Mouse (Mus musculus): ENCODE data around the gene Kcnip4.
A peak's percentile ranks its signal among the peaks of the same experiment; 100 is the strongest.

Kcnip4 gene

GRCm38 (mm10) chr5:48412261-48412660 is 1112.4 kb downstream of the Kcnip4 start:
- DNase-seq (ENCODE audit: low spot score in 2 of 2): no peak

GRCm38 (mm10) chr5:48411462-48411861 is 1113.2 kb downstream of the Kcnip4 start:
- no peak for DNase-seq (ENCODE audit: low spot score in 2 of 2)

DNA sequence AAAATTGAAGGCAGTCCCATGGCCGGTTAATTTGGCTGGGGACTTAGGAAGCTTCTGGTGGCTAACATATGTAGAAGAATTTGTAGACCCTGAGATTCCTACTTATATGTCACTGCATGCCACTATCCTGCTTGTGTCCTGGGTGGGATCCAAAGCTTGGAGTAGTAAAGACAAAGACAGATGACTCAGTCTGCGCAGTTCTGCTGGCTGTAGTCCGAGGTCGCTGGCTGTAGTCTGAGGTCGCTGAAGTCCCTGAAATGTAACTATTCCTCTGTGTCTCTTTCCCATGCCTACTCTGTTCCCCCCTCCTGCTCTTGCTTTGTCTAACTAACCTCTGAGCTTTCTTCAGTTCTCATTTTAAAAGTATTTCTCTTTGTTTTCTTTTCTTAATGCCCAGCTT is 1114.4 kb downstream of the Kcnip4 start:
- DNase-seq (ENCODE audit: low spot score in 2 of 2): no peak

GRCm38 (mm10) chr5:48408276-48408675 is 1116.4 kb downstream of the Kcnip4 start:
- no peak for DNase-seq (ENCODE audit: low spot score in 2 of 2)

GRCm38 (mm10) chr5:48402497-48402896 is 1122.2 kb downstream of the Kcnip4 start:
- DNase-seq (ENCODE audit: low spot score in 2 of 2): no peak

DNA sequence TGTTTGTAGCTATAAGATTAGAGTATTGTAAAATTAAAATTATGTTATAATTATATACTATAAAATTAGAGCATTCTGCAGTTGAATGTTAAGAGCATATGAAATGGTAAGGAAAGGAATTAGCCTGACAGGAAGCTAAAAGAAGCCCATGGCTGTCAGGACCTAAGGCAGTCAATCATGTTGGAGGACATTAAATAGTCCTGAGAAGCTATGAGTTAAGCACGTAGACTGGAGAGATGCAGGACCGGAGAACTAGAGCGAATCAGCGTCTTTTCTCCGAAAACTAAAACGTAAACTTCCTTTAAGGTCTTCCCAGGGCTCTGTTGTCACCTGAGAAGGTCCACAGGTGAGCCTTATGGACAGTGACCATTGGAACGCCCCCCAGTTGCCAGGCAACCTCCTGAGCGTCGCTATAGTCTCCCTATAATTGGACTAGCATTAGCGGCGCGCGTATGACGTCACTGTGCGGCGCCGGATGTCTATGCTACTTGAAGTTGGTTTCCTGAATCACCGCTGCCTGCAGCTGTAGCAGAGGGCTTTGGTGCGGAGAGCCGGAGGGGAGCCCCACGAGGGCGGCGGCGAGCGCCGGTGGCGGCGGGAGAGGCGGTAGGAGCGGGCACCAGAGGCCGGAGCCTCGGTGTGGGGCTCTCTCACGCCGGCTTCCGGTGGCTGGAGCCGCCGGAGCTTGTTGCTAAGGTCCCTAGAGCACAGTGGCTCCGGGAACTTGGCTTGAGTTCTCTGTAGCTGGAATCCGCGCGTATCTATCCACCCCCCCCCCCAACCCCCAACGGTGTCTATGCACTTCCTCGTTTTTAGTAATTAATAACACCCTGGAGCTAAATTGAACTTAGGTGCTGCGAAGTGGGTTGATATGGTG is 1152.6 kb downstream of the Kcnip4 start:
- peak; percentile 89 to 93 for DNase-seq (ENCODE audit: low spot score in 2 of 2)

- no peak for DNase-seq (ENCODE audit: low spot score in 2 of 2)
Measured at GRCm38 (mm10) chr5:48349309-48349708, 1175.4 kb downstream of the Kcnip4 start.

DNA sequence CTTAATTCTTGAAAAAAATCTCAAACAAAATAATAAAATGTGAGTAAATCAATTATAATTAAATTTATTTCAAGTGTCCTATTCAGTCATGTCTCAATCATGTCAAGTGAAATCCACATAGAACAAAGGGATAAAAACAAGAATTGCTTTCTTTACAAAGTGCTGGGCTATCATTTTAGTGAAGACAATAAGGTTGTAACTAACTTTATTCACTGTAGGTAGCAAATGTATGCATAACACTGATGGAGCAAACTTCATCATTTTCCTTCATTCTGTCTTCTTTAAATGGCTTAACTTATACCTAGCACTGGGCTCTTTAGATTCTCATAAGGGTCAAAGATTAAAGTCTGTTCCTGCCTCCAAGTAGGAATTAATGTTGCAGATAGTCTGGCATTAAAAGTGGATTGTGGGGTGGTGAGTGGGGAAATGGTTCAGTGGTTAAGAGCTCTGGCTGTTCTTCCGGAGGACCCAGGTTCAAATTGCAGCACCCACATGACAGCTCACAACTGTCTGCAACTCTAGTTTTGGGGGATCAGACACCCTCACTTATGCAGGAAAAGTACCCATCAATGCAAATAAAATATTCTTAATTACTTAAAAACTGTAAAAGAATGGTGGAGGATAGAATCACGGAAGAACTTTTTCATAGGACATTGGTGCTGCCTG is 1178.6 kb downstream of the Kcnip4 start:
- DNase-seq (ENCODE audit: low spot score in 2 of 2): no peak

DNA sequence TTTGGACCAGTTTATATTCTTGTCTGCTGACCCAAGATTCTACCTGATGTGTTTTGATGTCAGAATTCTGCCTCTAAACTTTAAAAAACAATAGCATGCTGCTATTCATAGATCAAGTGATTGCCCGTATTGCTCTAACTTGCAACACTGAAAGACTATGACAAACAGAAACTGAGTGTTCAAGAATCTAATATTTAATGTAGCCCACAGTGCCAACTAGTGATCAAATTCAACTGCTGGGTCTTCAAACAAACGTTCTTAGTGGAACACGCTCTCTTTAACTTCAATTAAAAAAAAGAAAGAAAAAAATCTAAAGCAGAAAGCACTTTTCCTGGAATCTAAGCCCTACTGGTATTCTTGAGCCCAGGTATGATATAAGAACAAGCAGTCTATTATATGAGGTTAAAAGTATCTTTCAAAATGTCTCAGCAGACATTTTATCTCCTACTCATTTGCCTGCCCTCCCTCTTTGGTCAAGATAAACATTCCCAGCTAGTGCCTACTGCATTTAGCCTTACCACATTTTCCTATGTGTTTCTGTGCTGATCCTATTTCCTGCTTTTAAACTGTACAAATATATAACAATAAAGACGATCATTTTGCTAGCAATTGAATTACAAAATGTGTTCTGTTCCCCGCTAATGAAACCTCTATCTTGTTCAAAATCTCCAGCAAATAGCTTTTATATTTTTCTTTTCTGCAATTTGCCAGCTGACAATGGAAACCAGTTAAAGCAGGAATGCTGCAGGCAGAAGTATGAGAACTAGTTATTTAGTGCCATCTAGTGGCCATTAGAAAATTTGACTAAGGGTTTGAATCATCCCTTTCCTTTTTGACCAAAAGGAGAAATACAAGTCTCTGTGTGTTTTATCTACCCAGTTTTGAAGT is 1179.4 kb downstream of the Kcnip4 start:
- no peak for DNase-seq (ENCODE audit: low spot score in 2 of 2)

DNA sequence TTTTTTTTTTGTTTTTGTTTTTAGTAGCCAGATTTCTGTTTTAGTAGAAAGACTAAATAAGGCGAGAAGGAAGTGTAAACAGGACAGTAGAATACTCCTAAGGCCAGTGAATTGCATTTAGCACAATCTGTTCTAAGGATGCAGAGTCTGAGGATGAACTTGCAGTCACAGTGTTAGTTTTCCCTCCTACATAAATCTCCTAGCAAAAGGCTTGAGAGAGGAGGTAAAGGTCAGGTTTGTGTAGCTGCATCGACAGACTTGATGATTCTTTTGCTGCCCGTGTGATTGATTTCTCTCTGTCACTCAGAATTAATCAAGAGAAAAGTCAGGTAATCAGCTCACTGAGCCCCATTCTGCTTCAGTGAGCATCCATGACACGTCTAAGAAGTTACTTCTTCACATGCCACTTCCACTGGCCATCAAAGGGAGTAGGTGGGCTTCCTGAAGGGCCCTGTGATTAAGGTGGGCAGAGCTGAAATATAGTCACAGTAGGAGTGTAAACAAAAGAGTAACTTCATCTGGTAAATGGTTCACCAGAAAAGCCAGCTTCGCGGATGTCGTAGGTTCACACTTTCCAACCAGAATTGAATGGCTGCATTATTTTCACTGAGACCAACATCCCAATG is 1183.8 kb downstream of the Kcnip4 start:
- DNase-seq (ENCODE audit: low spot score in 2 of 2): no peak

All from urinary bladder, postnatal 36 days (tissue).